Mouse (Mus musculus) stomach, postnatal 0 days (tissue): ENCODE data around the gene Tet3. TPM values are rescaled to one million over a fixed set of nuclear protein-coding genes. Genes with fewer than 3 reads are reported as not detected.

Source experiments
- ATAC-seq: fragments of 200-750 bp; cut with Nextera tagmentation; 2 replicates; pipeline ENCODE4 v1.8.0; 2017; ENCODE audit not compliant: low FRiP score, low TSS enrichment
- DNase-seq: peaks from one replicate; pipeline ENCODE4 v3.0.0-alpha.2; 2016; ENCODE audit warnings: low spot score
- H3K27ac ChIP-seq: fragments of 300-500 bp; sonication (generic); replicated peaks from 2 replicates; pipeline ENCODE4 v1.5.1; 2014; ENCODE audit warnings: mild to moderate bottlenecking, control low read depth
- H3K27me3 ChIP-seq: fragments of 300-500 bp; sonication (generic); 2 replicates; pipeline ENCODE4 v1.6.1; 2014; ENCODE audit warnings: low read length; ENCODE audit not compliant: control insufficient read depth, insufficient read depth
- H3K36me3 ChIP-seq: fragments of 300-500 bp; sonication (generic); 2 replicates; pipeline ENCODE4 v1.6.1; 2014; ENCODE audit warnings: low read length, mixed read lengths; ENCODE audit not compliant: control insufficient read depth, insufficient read depth
- H3K4me1 ChIP-seq: fragments of 300-500 bp; sonication (generic); replicated peaks from 2 replicates; pipeline ENCODE4 v1.6.1; 2014; ENCODE audit warnings: antibody characterized with exemption; ENCODE audit not compliant: control insufficient read depth, insufficient read depth
- H3K4me2 ChIP-seq: fragments of 300-500 bp; sonication (generic); replicated peaks from 2 replicates; pipeline ENCODE4 v1.6.1; 2014; ENCODE audit warnings: low read depth, mild to moderate bottlenecking, control low read depth, moderate library complexity
- H3K4me3 ChIP-seq: fragments of 300-500 bp; sonication (generic); 2 replicates; pipeline ENCODE4 v1.5.1; 2014; ENCODE audit warnings: low read depth, low read length, control low read depth
- H3K9ac ChIP-seq: fragments of 300-500 bp; sonication (generic); 2 replicates; pipeline ENCODE4 v1.6.1; 2014; ENCODE audit warnings: mild to moderate bottlenecking, low read length, control low read depth, mixed read lengths
- H3K9me3 ChIP-seq: fragments of 300-500 bp; sonication (generic); 2 replicates; pipeline ENCODE4 v1.6.1; 2016; ENCODE audit warnings: low read length; ENCODE audit not compliant: control insufficient read depth
- CTCF ChIP-seq: IDR thresholded peaks from 2 replicates; pipeline ENCODE4 v1.5.1; 2016; ENCODE audit warnings: antibody characterized with exemption, low read depth, mild to moderate bottlenecking, moderate library complexity
- EP300 ChIP-seq: optimal IDR thresholded peaks from 2 replicates; pipeline ENCODE3; 2016; ENCODE audit warnings: antibody characterized with exemption
- WGBS: fragments of 180-500 bp; shearing (Covaris S2); extraction: QIAGEN DNeasy Blood & Tissue Kit; methylation state at CpG from one replicate; pipeline ENCODE4 v1.1.7; 2014; 5-methylcytosine and 5-hydroxymethylcytosine counted together
- polyA plus RNA-seq: library from polyadenylated mRNA; unstranded; fragments of >200 nt; fragmentation: Nextera tagmentation; extraction: Ambion mirVana; gene quantifications from 2 replicates; pipeline ENCODE4 v1.2.1, GENCODE M21; 2015

Gene Tet3
- polyA plus RNA-seq, 1 experiment from 2014 or later = 22.7 TPM

DNA sequence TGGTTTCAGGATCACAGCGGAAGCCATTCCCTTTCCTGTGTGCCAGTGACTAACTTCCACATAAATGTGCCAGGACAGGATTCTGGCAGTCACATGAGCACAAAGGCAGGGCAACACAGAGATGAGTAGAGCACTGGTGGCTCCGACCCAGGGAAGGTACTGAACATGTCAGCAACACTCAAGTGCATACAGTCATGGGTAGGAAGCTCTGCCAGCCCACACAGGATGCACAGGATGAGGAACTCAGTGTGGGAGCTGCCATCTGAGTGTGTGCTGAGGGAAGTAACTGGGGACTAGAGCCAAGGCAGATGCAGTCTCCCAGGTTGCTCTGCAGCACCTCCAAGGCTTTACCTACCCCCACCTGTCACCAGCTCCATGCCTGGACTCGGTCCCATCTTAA is 43.8 kb upstream of the Tet3 start:
- DNase-seq (no peak), ATAC-seq (no peak)
- Histone ChIP-seq H3K36me3 (no peaks in the 10 kb centered on the region), H3K27me3 (no peaks in the 10 kb centered on the region), H3K9ac (no peak overlapping the region), H3K4me1 (no peaks in the 10 kb centered on the region), H3K27ac (peak overlapping the region; percentile 79), H3K4me3 (no peak overlapping the region), H3K4me2 (no peak overlapping the region), H3K9me3 (no peaks in the 10 kb centered on the region)
- 78% methylated on average over 3 of the region's 3 CpGs for WGBS
- TF ChIP-seq CTCF (no peak), EP300 (no peak)

- WGBS = 56% methylated on average over 9 of the region's 9 CpGs
Observed at GRCm38 (mm10) chr6:83501524-83502310, 42.8 kb upstream of the Tet3 start.

DNA sequence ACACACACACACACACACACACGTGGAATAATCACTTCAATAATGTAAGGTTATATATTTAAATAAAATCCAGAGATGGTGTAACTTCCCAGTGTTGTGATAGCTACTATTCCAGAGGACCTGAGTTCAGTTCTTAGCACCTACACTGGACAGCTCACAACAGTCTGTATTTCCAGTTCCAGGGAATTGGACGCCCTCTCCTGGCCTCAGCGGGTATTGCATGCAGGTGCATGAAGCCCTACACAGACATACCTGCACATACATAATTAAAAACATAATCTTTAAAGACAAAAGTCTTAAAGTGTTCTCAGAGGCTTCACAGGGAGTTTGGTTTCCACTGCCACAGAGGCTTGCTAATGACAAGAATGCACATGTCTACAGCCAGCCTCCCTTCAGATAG is 41.6 kb upstream of the Tet3 start:
- Histone ChIP-seq H3K9ac (no peak overlapping the region), H3K4me1 (no peaks in the 10 kb centered on the region), H3K4me2 (no peak overlapping the region), H3K4me3 (no peak overlapping the region), H3K9me3 (no peaks in the 10 kb centered on the region), H3K36me3 (no peaks in the 10 kb centered on the region), H3K27ac (no peak overlapping the region), H3K27me3 (no peaks in the 10 kb centered on the region)
- DNase-seq = no peak
- TF ChIP-seq CTCF (peak; percentile 65), EP300 (no peak)
- ATAC-seq = no peak
- WGBS = 61% methylated on average over 3 of the region's 3 CpGs

More at GRCm38 (mm10) chr6:83501524-83502310, 42.8 kb upstream of the Tet3 start:
- Histone ChIP-seq H3K27me3 (no peaks in the 10 kb centered on the region), H3K9ac (no peak overlapping the region), H3K9me3 (no peaks in the 10 kb centered on the region), H3K4me1 (no peaks in the 10 kb centered on the region), H3K36me3 (no peaks in the 10 kb centered on the region), H3K4me3 (no peak overlapping the region), H3K4me2 (0 out of 2 replicates have a peak overlapping the region, but pooled peaks have one; percentile 14), H3K27ac (peak overlapping the region; percentile 79)
- no peak for ATAC-seq
- TF ChIP-seq EP300 (peak; percentile 79), CTCF (no peak)
- DNase-seq = no peak

DNA sequence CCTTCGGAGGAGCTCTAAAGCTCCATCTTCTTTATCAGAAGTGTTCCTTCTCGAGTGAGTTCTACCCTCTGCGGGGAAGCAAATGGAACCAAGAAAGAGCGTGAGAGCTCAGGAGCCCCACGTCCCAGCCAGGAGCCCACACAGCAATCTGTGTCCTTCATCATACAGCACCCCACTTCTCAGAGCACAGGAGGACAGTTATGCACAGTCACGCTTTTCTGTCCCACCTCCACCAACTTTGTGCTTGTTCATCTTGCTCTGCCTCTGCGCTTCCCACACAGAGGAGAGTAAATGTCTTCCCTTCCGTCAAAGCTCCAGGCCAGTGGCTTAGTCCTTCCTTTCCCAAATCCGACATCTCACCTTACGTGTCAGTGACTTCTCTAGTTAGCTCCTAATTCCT is 40.2 kb upstream of the Tet3 start:
- 94% methylated on average over 10 of the region's 10 CpGs for WGBS
- TF ChIP-seq EP300 = no peak
- H3K4me2 ChIP-seq = no peak overlapping the region
- H3K9ac ChIP-seq = no peak overlapping the region
- H3K27ac ChIP-seq = no peak overlapping the region
- H3K36me3 ChIP-seq = no peaks in the 10 kb centered on the region
- ATAC-seq (no peak), DNase-seq (no peak)
- no peaks in the 10 kb centered on the region for H3K4me1 ChIP-seq
- no peaks in the 10 kb centered on the region for H3K9me3 ChIP-seq
- H3K4me3 ChIP-seq = no peak overlapping the region
- no peaks in the 10 kb centered on the region for H3K27me3 ChIP-seq

GRCm38 (mm10) chr6:83496753-83497710 is 38.1 kb upstream of the Tet3 start:
- no peak for ATAC-seq
- Histone ChIP-seq H3K4me2 (no peak overlapping the region), H3K27me3 (no peaks in the 10 kb centered on the region), H3K36me3 (no peaks in the 10 kb centered on the region), H3K4me1 (no peaks in the 10 kb centered on the region), H3K9ac (peak overlapping the region; percentile 18; the same call in 1 of the 2 replicates), H3K4me3 (no peak overlapping the region), H3K27ac (peak overlapping the region; percentile 56; the same call in 1 of the 2 replicates), H3K9me3 (no peaks in the 10 kb centered on the region)
- DNase-seq = no peak
- WGBS = 72% methylated on average over 22 of the region's 22 CpGs
- no peak for TF ChIP-seq EP300
- no peak for TF ChIP-seq CTCF
